Mouse (Mus musculus) thymus, adult 2 months (tissue): ENCODE measurements at regions not wholly inside any gene's neighbourhood (a gene's known extent, or its start where the extent isn't known, plus 50 kb on each side); places are given as distances from the start of the nearest gene placed in this dataset.
A peak's percentile ranks its signal among the peaks of the same experiment; 100 is the strongest.

ENCODE experiments used
- DNase-seq: peaks from one replicate; pipeline ENCODE4 v3.0.0; 2021
- H3K27ac ChIP-seq: fragments of 200-500 bp; 2 replicates; pipeline ENCODE4 v1.5.1; 2012; ENCODE audit warnings: low read length, control low read depth; ENCODE audit not compliant: control insufficient read depth, insufficient read depth
- H3K27me3 ChIP-seq: fragments of 200-500 bp; 2 replicates; pipeline ENCODE4 v1.6.1; 2012; ENCODE audit warnings: mild to moderate bottlenecking, low read length, moderate library complexity, mixed read lengths; ENCODE audit not compliant: control insufficient read depth, insufficient read depth
- H3K36me3 ChIP-seq: fragments of 200-500 bp; 2 replicates; pipeline ENCODE4 v1.6.1; 2012; ENCODE audit warnings: mild to moderate bottlenecking, low read length, moderate library complexity; ENCODE audit not compliant: control insufficient read depth, insufficient read depth
- H3K4me1 ChIP-seq: fragments of 200-500 bp; replicated peaks from 2 replicates; pipeline ENCODE4 v1.6.1; 2012; ENCODE audit warnings: low read length; ENCODE audit not compliant: control insufficient read depth, insufficient read depth
- H3K4me3 ChIP-seq: fragments of 200-500 bp; 2 replicates; pipeline ENCODE4 v1.5.1; 2012; ENCODE audit warnings: mild to moderate bottlenecking, low read length, control low read depth, moderate library complexity; ENCODE audit not compliant: control insufficient read depth, insufficient read depth
- CTCF ChIP-seq: fragments of 200-500 bp; IDR thresholded peaks from 2 replicates; pipeline ENCODE4 v1.5.1; 2012; ENCODE audit warnings: mild to moderate bottlenecking, control low read depth, low read length, moderate library complexity, borderline replicate concordance; ENCODE audit not compliant: control insufficient read depth, poor library complexity, insufficient read depth; ENCODE audit errors: extremely low read depth
- POLR2A ChIP-seq: fragments of 200-500 bp; IDR thresholded peaks from 2 replicates; pipeline ENCODE4 v1.6.1; 2012; ENCODE audit warnings: mild to moderate bottlenecking, low read length, control low read depth, moderate library complexity; ENCODE audit not compliant: control insufficient read depth, poor library complexity, insufficient read depth; ENCODE audit errors: extremely low read depth
- WGBS: fragments of 180-500 bp; shearing (Covaris S2); methylation state at CpG from one replicate; pipeline ENCODE4 v1.1.7; 2018; 5-methylcytosine and 5-hydroxymethylcytosine counted together

DNA sequence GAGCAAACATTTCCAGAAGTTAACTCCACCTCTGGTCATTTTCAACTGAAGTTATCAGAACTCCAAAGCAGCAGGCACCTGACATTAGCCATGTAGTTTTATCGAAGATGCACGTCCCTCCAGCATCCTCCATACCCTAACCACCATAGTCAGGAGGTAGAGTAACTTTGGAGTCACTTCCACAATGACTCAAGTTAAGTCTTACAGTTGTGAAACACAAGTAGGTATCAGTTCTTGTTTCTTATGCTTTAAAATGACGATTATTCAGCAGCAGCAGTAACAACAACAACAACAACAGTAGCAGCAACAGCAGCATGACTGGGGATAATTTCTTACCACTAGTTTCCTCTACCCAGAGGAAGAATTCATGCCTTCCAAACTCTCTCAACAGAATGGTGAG lies 51.3 kb upstream of the Tank start:
- Histone ChIP-seq H3K27ac (no peak overlapping the region), H3K4me1 (no peaks in the 10 kb centered on the region), H3K27me3 (no peaks in the 10 kb centered on the region), H3K36me3 (no peaks in the 10 kb centered on the region), H3K4me3 (no peak overlapping the region)
- no peak for DNase-seq
- no peak for TF ChIP-seq CTCF
- no peak for TF ChIP-seq POLR2A
- 94% methylated on average over 3 of the region's 3 CpGs for WGBS

DNA sequence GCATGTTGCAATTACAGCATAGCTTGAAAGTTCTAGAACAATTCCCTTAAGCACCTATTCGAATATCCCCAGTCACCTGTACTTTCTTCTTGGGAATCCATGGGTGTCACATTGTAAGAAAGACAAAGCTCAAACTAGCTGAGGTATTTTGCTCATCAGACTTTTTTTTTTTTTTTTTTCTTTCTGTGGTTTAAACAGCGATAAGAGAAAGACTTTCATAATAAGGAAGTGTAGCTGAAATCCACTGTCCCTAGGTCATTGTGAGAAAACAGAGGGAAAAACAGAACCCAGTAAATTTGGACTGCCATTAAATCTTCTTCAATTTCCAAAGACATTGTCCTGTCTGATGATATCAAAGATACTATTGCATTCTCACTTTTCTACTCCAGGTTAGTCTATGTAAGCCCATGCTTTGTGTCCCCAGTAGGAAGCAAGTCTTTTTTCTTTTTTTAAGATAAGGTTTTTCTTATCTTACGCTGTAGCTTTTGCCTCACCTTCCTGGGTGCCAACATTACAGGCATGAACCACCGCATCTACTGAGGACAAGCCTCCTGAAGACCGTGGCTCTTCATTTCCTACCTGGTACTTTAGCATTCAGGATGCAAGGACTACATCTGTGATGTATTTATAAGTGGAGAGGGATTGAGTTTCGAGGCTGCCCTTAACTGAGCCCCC lies 54.2 kb upstream of the Tank start:
- DNase-seq = no peak
- Histone ChIP-seq H3K27ac (no peak overlapping the region), H3K27me3 (no peaks in the 10 kb centered on the region), H3K36me3 (no peaks in the 10 kb centered on the region), H3K4me3 (no peak overlapping the region), H3K4me1 (no peaks in the 10 kb centered on the region)
- TF ChIP-seq POLR2A (no peak), CTCF (no peak)
- WGBS = 74% methylated on average over 6 of the region's 6 CpGs

DNA sequence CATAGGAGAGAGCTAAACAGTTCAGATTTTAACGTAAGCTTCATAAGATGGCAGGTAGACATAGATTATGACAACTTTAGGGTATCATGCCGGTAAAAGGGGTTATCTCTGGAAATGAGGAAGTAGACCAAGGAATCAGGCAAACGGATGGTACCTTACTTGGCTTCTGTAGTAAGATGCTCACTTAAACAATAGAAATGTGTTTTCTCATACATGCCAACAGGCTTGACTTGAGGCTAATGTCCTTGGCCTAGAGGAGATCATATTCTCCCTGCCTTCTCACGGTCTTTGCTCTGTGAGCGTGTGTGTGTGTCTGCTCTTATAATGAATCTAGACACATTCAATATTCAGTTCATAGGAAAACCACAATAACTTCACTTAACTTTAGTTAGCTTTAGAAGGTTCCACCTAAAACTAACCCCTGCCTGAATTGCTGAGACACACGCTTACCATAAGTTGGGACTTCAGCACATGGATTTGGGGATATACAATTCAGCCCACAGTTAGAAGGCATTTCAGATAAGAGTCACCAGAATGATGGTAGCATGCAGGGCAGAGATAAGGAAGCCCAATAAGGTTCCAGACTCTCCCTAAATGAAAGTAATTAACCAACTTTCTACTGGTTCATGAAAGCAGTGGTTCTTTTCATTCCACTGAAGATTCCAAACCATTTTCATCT lies 63.8 kb upstream of the Tank start:
- 18% methylated on average over 6 of the region's 6 CpGs for WGBS
- H3K27ac ChIP-seq = peak overlapping the region; percentile 71
- peaks cover 9% of the 10 kb centered on the region for H3K4me1 ChIP-seq
- no peak overlapping the region for H3K4me3 ChIP-seq
- no peak for DNase-seq
- no peaks in the 10 kb centered on the region for H3K27me3 ChIP-seq
- no peaks in the 10 kb centered on the region for H3K36me3 ChIP-seq
- TF ChIP-seq CTCF (no peak), POLR2A (no peak)

DNA sequence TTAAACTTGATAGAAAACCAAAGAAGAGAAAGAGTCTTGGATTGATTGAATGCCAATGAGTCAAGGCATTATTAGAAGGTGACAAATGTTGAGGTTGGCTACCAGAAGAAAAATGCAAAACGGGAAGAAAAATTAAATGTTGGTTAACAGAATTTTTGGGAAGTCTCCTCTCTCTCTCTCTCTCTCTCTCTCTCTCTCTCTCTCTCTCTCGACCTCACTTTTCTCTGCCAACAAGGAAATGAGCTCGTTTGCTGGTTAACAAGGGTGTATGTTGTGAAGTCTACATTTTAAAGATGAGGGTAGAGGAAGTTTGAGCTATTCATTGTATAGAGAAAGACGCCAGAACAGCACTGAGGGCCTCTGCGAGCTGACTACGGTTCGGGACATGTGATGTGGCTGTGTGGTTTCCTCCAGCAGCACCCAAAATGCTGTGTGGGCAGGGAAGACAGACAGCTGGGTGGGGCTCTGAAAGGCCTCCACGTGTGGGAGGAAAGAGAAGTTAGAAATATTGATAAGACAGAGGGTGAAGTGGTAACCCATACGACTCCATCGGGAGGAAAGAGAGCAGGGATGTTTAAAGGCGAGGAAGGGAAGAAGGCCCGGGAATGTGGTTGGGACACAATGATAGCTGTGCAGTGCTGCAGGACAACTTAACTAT lies 64.5 kb upstream of the Tank start:
- 3% methylated on average over 12 of the region's 12 CpGs for WGBS
- Histone ChIP-seq H3K4me1 (peaks cover 9% of the 10 kb centered on the region), H3K36me3 (no peaks in the 10 kb centered on the region), H3K27me3 (no peaks in the 10 kb centered on the region), H3K27ac (peak overlapping the region; percentile 71), H3K4me3 (no peak overlapping the region)
- TF ChIP-seq CTCF (no peak), POLR2A (no peak)
- peak; percentile 84 for DNase-seq

DNA sequence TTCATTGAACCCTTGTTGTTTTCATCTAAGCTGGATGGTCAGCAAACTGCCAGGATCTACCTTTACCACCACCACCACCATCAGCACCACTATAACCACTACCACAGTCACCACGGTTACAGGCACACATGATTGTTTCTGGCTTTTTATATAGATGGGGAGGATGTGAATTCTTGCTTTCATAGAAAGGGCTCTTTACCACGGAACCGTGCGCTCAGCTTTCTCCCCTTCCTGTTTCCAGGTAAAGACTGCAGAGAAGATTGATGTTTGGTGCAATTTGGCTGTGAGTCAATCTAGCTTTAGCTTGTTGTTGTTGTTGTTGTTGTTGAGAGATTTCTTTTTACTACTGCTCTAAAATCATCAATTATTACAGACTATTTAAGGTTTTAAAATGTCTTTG lies 74.8 kb upstream of the Tank start:
- no peak overlapping the region for H3K4me3 ChIP-seq
- no peak for TF ChIP-seq POLR2A
- no peak for TF ChIP-seq CTCF
- H3K4me1 ChIP-seq = no peaks in the 10 kb centered on the region
- no peak for DNase-seq
- 37% methylated on average over 4 of the region's 4 CpGs for WGBS
- H3K27ac ChIP-seq = no peak overlapping the region
- no peaks in the 10 kb centered on the region for H3K36me3 ChIP-seq
- H3K27me3 ChIP-seq = no peaks in the 10 kb centered on the region

DNA sequence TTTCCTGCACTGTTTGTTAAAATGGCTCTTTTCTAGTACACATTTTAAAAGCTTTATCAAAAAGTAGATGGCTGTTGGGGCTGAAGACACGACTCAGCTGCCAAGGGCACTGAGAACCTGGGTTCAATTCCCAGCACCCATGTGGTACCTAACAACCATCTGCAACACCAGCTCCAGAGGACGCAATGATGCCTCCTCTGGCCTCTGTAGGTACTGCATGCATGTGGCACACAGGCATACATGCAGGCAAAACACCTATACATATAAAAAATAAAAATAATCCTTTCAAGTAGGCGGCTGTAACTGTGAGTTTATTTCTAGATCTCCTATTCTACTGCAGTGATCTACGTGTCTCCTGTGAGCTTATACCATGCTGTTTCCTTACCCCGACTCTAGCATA lies 76.5 kb upstream of the Tank start:
- DNase-seq = no peak
- WGBS = 96% methylated on average over 5 of the region's 5 CpGs

More for the DNA sequence above, 76.5 kb upstream of the Tank start:
- TF ChIP-seq POLR2A (no peak), CTCF (no peak)
- no peak overlapping the region for H3K27ac ChIP-seq
- H3K4me3 ChIP-seq = no peak overlapping the region
- no peaks in the 10 kb centered on the region for H3K36me3 ChIP-seq
- no peaks in the 10 kb centered on the region for H3K4me1 ChIP-seq
- H3K27me3 ChIP-seq = no peaks in the 10 kb centered on the region
